Comparison of ENCODE assay signal across 18 mouse cellular contexts in the genomic region with DNA sequence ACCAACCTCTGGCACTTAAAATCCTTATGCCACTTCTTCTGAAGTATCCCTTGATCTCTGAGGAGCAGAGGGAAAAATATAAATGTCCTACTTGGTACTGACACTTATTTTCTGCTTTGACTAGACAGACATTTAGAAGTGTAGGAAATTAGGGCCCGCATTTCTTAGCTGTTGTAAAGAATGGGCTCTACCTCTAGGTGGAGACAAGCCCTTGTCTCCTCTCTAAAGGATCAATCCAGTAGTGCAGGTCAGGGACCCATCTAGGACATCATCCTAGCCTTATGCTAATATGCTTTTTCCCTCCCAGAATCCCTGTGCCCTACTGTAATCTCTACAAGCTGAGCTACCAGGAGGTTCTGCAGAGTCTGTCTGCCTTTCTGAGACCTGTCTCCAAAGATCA.
DNase-seq lines count a peak whose midpoint lies in the region; ATAC-seq and TF ChIP-seq lines count a peak whose summit lies in the region.
"Had no signal": no experiment of that assay in that cellular context is flagged by ENCODE, and none has a peak within 500 bp of the region (broad histone marks: within the 10 kb centered on the region; RNA-seq: fewer than 3 reads in every experiment).

No protein-coding gene starts in this region.

- no peak overlapping the region for H3K4me3 ChIP-seq in lung, embryonic 14.5 days (ENCODE audit: low read depth, low read length)
- H3K4me3 ChIP-seq: heart, embryonic 10.5 days; intestine, embryonic 15.5 days; limb, embryonic 12.5 days; neural tube, embryonic 12.5 days had no signal

- no peaks in the 10 kb centered on the region for H3K9me3 ChIP-seq in lung, embryonic 14.5 days (ENCODE audit: low read depth, low read length)
- H3K9me3 ChIP-seq: heart, embryonic 10.5 days; intestine, embryonic 15.5 days; limb, embryonic 12.5 days; neural tube, embryonic 12.5 days had no signal

- TF ChIP-seq CTCF in lung, embryonic 14.5 days (IDR thresholded peaks at IDR 0.05; ENCODE audit: low read depth): peak; percentile 49

- WGBS in lung, embryonic 14.5 days: 73% methylated on average over 1 of the region's 1 CpGs

- no peak overlapping the region for H3K9ac ChIP-seq in lung, embryonic 14.5 days
- H3K9ac ChIP-seq: intestine, embryonic 15.5 days; limb, embryonic 12.5 days; neural tube, embryonic 12.5 days had no signal

- no peak for DNase-seq in frontal cortex, postnatal 25 days (ENCODE audit: low spot score in 2 of 2)
- peak; percentile 17 for DNase-seq in lung, embryonic 14.5 days
- no peak for DNase-seq in lung, postnatal 10 days
- peak; percentile 26 for DNase-seq in brain, adult 2 months (ENCODE audit: low read depth, low spot score)
- no peak for DNase-seq in adrenal gland, postnatal 25 days
- DNase-seq: adrenal gland, postnatal 36 days; cerebellum, adult 11 months; heart, postnatal 4 days; kidney, postnatal 25 days; spleen, adult 18-20 months had no signal

- H3K4me2 ChIP-seq in lung, embryonic 14.5 days: no peak overlapping the region
- H3K4me2 ChIP-seq: intestine, embryonic 15.5 days; limb, embryonic 12.5 days; neural tube, embryonic 12.5 days had no signal

- H3K27me3 ChIP-seq in lung, embryonic 14.5 days (ENCODE audit: insufficient read depth, low read length): no peaks in the 10 kb centered on the region
- H3K27me3 ChIP-seq: intestine, embryonic 15.5 days; limb, embryonic 12.5 days; neural tube, embryonic 12.5 days had no signal

- H3K4me1 ChIP-seq in lung, embryonic 14.5 days (ENCODE audit: insufficient read depth): no peaks in the 10 kb centered on the region
- H3K4me1 ChIP-seq: heart, embryonic 10.5 days; intestine, embryonic 15.5 days; limb, embryonic 12.5 days; neural tube, embryonic 12.5 days had no signal

- ATAC-seq in frontal cortex, adult (ENCODE audit: low TSS enrichment): peak; percentile 83
- ATAC-seq in lung, embryonic 14.5 days (ENCODE audit: insufficient read depth): no peak
- no peak for ATAC-seq in monocyte, adult 5-6 weeks (replicated peaks; ENCODE audit: insufficient number of reproducible peaks, low FRiP score, low TSS enrichment, poor library complexity, severe bottlenecking)
- ATAC-seq: CD4-positive, CD25-positive, alpha-beta regulatory T cell, adult 4 months; intestine, embryonic 15.5 days; midbrain, embryonic 16.5 days had no signal

- H3K36me3 ChIP-seq in lung, embryonic 14.5 days (ENCODE audit: insufficient read depth): no peaks in the 10 kb centered on the region
- H3K36me3 ChIP-seq: heart, embryonic 10.5 days; intestine, embryonic 15.5 days; limb, embryonic 12.5 days; neural tube, embryonic 12.5 days had no signal

- H3K27ac ChIP-seq in lung, embryonic 14.5 days (ENCODE audit: low read depth): no peak overlapping the region
- H3K27ac ChIP-seq: heart, embryonic 10.5 days; intestine, embryonic 15.5 days; limb, embryonic 12.5 days; neural tube, embryonic 12.5 days had no signal

Comparison
In these comparisons a context has a peak if more than half of its experiments do, and no peak if none do; other contexts are left out.
1. DNase-seq: peak in lung, embryonic 14.5 days (single experiment) and brain, adult 2 months (single experiment); none in frontal cortex, postnatal 25 days (0 of 2), lung, postnatal 10 days (single experiment) and adrenal gland, postnatal 25 days (single experiment).